Comparison of ENCODE assay signal across 8 mouse cellular contexts in genomic region chr8:115160407-115160806, GRCm38 (mm10).
DNase-seq lines count a peak whose midpoint lies in the region; ATAC-seq and TF ChIP-seq lines count a peak whose summit lies in the region.

No protein-coding gene starts in this region.

- no peak for TF ChIP-seq CTCF in lung, adult 2 months (IDR thresholded peaks at IDR 0.05; ENCODE audit: insufficient read depth, low read length)

- H3K4me1 ChIP-seq in lung, embryonic 15.5 days: peaks cover 39% of the 10 kb centered on the region
- peaks cover 6% of the 10 kb centered on the region for H3K4me1 ChIP-seq in lung, adult 2 months (ENCODE audit: control insufficient read depth, insufficient read depth, low read length)
- H3K4me1 ChIP-seq in limb, embryonic 11.5 days (ENCODE audit: control insufficient read depth, insufficient read depth, low read length): peaks cover 40% of the 10 kb centered on the region
- H3K4me1 ChIP-seq in neural tube, embryonic 15.5 days: peaks cover 29% of the 10 kb centered on the region

- H3K27ac ChIP-seq in lung, embryonic 15.5 days: 0 out of 2 replicates have a peak overlapping the region, but pooled peaks have one; percentile 79
- H3K27ac ChIP-seq in limb, embryonic 11.5 days (replicated peaks; ENCODE audit: low read depth, low read length): no peak overlapping the region
- H3K27ac ChIP-seq in neural tube, embryonic 15.5 days (replicated peaks): no peak overlapping the region

- no peaks in the 10 kb centered on the region for H3K36me3 ChIP-seq in lung, embryonic 15.5 days
- H3K36me3 ChIP-seq in limb, embryonic 11.5 days (ENCODE audit: control insufficient read depth, insufficient read depth, low read length): no peaks in the 10 kb centered on the region
- H3K36me3 ChIP-seq in neural tube, embryonic 15.5 days: no peaks in the 10 kb centered on the region

- peaks cover 6% of the 10 kb centered on the region for H3K27me3 ChIP-seq in lung, embryonic 15.5 days
- H3K27me3 ChIP-seq in limb, embryonic 11.5 days (ENCODE audit: control insufficient read depth, insufficient read depth, low read length): no peaks in the 10 kb centered on the region
- peaks cover 13% of the 10 kb centered on the region for H3K27me3 ChIP-seq in neural tube, embryonic 15.5 days (replicated peaks)

- 86% methylated on average over 5 of the region's 5 CpGs for WGBS in lung, embryonic 15.5 days
- 84% methylated on average over 5 of the region's 5 CpGs for WGBS in lung, adult 2 months
- WGBS in limb, embryonic 11.5 days: 75% methylated on average over 5 of the region's 5 CpGs
- WGBS in neural tube, embryonic 15.5 days: 79% methylated on average over 5 of the region's 5 CpGs

- no peak for ATAC-seq in lung, embryonic 15.5 days (ENCODE audit: borderline replicate concordance, extremely low read depth, low FRiP score, low TSS enrichment)
- no peak for ATAC-seq in limb, embryonic 11.5 days (ENCODE audit: insufficient number of reproducible peaks, low FRiP score, low TSS enrichment, low read depth)
- ATAC-seq in neural tube, embryonic 15.5 days (ENCODE audit: low FRiP score): no peak

- no peak overlapping the region; the same call in 1 of the 2 replicates for H3K9ac ChIP-seq in lung, embryonic 15.5 days
- no peak overlapping the region for H3K9ac ChIP-seq in limb, embryonic 11.5 days (ENCODE audit: low read length)
- 0 out of 2 replicates have a peak overlapping the region, but pooled peaks have one; percentile 5 for H3K9ac ChIP-seq in neural tube, embryonic 15.5 days (replicated peaks)

- peak overlapping the region; percentile 67 for H3K4me2 ChIP-seq in lung, embryonic 15.5 days
- peak overlapping the region; percentile 45 for H3K4me2 ChIP-seq in limb, embryonic 11.5 days (ENCODE audit: low read depth, severe bottlenecking)
- H3K4me2 ChIP-seq in neural tube, embryonic 15.5 days: peak overlapping the region; percentile 59

- DNase-seq in adrenal gland, adult (ENCODE audit: inconsistent age in 2 of 2, low spot score in 1 of 2): peak; percentile 19 to 38
- no peak for DNase-seq in adrenal gland, postnatal 25 days
- no peak for DNase-seq in lung, adult 2 months
- DNase-seq in limb, embryonic 11.5 days (ENCODE audit: low spot score): no peak
- DNase-seq in urinary bladder, postnatal 14 days (ENCODE audit: low spot score): no peak
- DNase-seq in c-Kit-positive CD71-positive TER-119-positive erythroid progenitor cells, embryonic 14.5 days (ENCODE audit: low spot score): no peak

- no peak for TF ChIP-seq POLR2A in lung, adult 2 months (IDR thresholded peaks at IDR 0.05; ENCODE audit: borderline replicate concordance, extremely low read depth, low read depth, low read length)

- H3K4me3 ChIP-seq in lung, embryonic 15.5 days: peak overlapping the region; percentile 39
- no peak overlapping the region for H3K4me3 ChIP-seq in lung, adult 2 months (replicated peaks; ENCODE audit: extremely low read depth, low read depth, low read length)
- no peak overlapping the region for H3K4me3 ChIP-seq in limb, embryonic 11.5 days (ENCODE audit: low read depth, low read length)
- peak overlapping the region; percentile 30; the same call in 1 of the 2 replicates for H3K4me3 ChIP-seq in neural tube, embryonic 15.5 days (replicated peaks)

- no peaks in the 10 kb centered on the region for H3K9me3 ChIP-seq in lung, embryonic 15.5 days
- no peaks in the 10 kb centered on the region for H3K9me3 ChIP-seq in limb, embryonic 11.5 days (ENCODE audit: control insufficient read depth, low read length)
- H3K9me3 ChIP-seq in neural tube, embryonic 15.5 days (replicated peaks): no peaks in the 10 kb centered on the region

Comparison
In these comparisons a context has a peak if more than half of its experiments do, and no peak if none do; other contexts are left out.
1. DNase-seq: peak in adrenal gland, adult (2 of 2); none in adrenal gland, postnatal 25 days (single experiment), lung, adult 2 months (single experiment), limb, embryonic 11.5 days (single experiment), urinary bladder, postnatal 14 days (single experiment) and c-Kit-positive CD71-positive TER-119-positive erythroid progenitor cells, embryonic 14.5 days (single experiment).
2. H3K4me3 ChIP-seq: peak in lung, embryonic 15.5 days (single experiment) and neural tube, embryonic 15.5 days (single experiment); none in lung, adult 2 months (single experiment) and limb, embryonic 11.5 days (single experiment).
3. Peak in every context shown above with its lines, with median percentiles within 50 percentile points of each other: H3K4me2 ChIP-seq.